Mouse (Mus musculus) CD4-positive, CD25-positive, alpha-beta regulatory T cell, adult 4 months (primary cell): ENCODE results near the gene Zfand2b. TPM values are rescaled to one million over a fixed set of nuclear protein-coding genes. Genes with fewer than 3 reads are reported as not detected.

Source experiments
- ATAC-seq: one replicate; pipeline ENCODE4 v1.8.0; 2017
- polyA plus RNA-seq, 2 experiments: library from polyadenylated mRNA; unstranded; fragments of 100-300 nt; shearing (Covaris generic); gene quantifications; one replicate each; pipeline ENCODE4 v1.2.1; 2017

Zfand2b gene
- polyA plus RNA-seq, 2 experiments from 2014 or later = 54.7 to 71.9 TPM

DNA sequence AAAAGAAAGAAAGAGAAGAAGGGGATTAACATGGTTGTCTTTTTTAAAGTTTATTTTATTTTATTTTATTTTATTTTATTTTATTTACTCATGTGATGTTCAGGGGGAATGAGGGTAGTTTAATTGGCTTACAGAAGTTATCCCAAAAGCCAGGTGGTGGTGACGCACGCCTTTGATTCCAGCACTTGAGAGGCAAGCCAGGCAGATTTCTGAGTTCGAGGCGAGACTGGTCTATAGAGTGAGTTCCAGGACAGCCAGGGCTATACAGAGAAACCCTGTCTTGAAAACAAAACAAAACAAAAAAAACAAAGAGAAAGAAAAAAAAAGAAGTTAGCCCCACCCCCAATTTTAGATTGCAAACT lies 8.2 kb upstream of the Zfand2b start:
- no peak for ATAC-seq

DNA sequence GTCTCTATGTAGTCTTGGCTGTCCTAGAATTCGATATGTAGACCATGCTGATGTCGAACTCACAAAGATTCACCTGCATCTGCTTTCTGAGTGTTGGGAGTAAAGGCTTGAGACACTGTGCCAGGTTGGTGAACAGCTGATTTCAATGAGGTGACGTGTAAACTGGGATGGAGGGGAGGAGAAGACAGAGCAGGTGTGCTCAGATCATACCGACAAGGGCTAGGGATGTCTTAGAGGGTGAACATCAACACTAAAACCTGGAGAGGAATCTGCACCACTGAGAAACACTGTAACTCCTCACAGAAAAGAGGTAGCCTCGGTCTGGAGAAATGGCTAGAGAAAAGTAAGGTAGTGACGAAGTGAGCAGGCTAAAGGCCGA lies 364 bp upstream of the Zfand2b start:
- no peak for ATAC-seq

DNA sequence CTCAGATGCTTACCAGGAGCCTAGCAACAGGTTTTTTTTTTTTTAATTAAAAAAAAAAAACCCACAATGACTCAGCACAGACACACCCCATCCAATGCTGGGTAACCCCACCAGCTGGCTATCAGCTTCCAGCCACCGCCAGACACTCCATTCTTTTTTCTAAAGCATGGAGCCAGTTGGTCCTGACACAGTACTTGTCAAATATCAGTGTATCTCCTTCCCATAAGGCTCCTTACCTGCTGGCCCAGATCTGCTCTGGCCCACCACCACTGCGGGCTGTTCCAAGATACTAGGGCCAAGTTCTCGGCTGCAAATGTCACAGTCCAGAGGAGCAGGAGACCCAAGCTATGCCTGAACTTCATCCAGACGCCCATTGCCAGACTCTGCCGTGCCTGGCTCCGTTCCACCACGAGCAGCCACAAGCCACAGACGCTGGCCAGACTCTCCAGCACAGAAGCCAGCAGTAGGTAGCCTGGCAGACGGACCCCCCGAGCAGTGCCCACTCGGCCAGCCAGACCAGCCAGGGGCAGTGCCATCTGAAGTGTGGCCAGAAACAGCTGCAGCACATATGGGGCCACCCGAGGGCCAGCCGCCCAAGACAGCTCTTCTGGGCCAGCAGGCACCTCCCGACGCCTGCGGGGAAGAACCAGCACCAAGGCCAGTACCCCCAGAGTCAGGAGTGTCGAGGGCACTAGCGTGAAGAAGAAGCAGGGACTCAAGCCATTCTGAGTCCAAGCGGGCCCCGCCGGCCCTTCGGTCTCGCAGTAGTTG lies 11.1 kb downstream of the Zfand2b start:
- peak; percentile 40 for ATAC-seq

DNA sequence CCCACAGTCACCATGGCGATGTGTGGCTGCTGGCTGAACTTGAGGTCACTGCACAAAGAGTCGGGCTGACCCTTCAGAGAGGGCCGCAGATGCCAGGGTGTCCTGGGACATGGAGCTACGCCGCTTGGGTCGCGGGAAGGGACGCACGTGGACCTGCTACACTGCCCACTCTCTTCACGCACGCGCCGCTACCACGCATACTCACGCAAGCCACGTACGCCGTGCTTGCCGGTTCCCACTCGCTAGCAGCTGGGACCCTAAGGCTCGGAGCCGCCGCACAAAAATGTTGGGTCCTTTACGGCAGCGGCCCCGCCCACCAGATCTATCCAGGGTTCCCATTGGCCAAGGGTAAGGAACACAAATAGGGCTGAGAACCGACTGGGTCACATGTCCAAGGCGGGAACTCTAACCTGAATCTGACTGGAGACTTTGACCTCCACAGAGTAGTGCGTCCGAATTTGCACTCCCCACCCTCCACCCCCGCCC lies 11.7 kb downstream of the Zfand2b start, which contains the start of gene Abcb6:
Gene Abcb6, minus strand, starts transcription at position 288 of the 486 bp plus-strand sequence.
- peak; percentile 91 for ATAC-seq

DNA sequence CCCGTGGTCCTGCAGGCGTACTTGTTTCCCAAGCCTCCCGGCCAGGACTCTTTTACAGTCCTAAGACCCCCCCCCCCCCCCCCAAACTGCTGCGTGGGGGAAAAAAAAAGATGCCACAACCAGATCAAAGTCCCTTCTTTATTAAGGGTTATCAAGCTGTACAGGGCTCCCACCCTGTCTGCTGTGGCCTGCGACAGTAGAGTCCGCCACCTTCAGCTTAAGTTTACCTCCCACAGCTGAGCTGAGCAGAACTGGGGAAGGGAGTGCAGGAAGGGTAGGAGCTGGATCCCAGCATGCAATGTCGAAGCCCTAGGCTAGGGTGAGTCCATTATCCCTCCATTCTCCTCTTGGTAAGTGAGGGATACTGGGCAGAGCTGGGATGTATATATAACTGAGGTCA lies 12.3 kb downstream of the Zfand2b start:
- ATAC-seq = no peak

DNA sequence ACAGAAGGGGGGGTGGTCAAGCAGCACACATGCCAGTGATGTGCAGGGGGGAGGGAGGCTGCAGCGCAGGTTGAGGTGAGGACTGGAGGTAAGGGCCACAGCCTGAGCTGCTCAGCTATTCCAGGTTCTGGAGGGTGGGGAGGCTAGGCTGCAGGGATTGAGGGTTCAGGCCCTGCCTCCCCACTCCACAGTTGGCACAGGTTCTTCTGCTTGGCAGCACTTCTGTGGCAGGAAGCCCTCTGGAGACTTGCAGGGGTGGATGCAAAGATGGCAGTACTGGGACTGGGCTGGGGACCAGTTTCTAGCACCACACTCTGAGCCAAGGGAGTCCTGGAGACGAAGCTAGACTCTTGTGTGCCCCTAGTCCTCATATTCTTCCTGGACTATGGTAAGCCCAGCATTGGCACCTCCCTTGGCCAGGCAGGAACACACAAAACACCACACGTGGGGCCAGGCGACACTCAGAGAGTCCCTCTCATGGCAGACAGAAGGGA lies 13.0 kb downstream of the Zfand2b start:
- ATAC-seq = no peak

DNA sequence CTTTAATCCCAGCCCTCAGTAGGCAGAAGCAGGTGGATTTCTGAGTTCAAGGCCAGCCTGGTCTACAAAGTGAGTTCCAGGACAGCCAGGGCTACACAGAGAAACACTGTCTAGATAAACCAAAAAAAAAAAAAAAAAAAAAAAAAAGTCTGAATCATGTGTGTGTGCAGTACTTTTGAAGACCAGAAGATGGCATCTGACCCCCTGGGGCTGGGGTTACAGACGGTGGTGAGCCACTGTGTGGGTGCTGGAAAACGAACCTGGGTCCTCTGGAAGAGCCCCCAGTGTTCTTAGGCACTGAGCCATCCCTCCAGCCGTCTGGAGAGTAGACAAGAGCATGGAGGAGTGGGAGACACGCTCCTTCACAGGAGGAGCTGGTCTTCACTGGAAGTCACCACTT lies 13.7 kb downstream of the Zfand2b start:
- ATAC-seq = no peak

DNA sequence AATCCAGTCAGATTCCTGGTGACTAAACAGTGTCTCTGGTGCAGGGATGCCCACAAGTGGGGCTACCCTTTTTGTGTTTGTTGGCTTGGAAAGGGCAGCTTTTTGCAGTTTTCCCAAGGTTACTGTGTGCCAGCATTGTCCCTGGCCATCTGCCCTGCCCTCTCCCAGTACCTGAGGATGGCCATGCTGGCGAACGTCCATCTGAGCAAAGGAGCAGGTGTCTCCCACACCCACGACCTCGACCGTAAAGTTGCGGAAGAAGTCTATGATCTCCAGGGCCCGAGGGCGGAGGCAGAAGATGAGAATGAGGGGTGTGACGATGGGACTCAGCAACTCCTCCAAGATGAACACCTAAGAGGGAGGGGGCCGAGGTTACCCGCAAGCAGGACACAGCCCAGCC lies 17.0 kb downstream of the Zfand2b start:
- no peak for ATAC-seq

DNA sequence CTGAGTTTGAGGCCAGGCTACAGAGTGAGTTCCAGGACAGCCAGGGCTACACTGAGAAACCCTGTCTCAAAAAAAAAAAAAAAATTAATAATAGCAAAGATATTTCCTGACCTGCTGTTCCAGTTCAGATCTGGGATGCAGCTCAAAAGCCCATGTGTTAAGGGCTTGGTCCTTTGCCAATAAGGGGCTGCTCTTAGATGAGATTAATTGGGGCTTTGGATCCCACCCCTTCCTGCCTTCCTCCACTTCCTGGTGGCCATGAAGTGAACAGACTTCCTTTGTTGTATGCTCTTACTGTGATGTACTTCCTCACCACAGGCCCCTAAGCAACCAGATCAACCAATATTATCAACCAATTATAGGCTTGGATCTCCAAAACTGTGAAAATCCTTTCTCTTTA lies 18.7 kb downstream of the Zfand2b start:
- ATAC-seq = no peak

DNA sequence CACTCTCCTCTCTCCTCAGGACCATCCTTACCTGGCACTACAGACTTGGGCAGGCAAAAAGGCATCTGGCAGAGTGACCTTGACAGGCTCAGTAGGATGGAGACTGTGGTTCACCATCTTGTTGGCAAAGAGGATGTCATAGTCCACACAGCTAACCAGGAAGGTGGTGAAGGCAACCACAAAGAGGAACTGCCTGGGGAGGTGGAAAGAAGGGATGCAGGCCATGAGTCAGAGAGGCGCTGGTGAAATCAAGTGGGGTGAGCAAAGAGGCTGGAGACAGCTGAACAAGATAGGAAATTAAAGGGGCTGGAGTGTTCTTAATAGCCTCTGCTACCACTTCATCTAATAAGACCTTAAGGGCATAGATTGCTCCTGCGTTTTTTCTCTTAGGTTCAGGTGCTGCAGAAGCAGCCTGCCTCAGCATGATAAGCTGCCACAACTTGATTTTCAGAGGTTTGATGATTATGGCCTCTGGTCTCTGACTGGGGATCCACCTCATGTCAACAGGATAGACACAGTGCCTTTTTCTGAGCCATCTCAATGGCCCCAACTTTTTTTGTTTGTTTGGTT lies 19.6 kb downstream of the Zfand2b start:
- no peak for ATAC-seq

DNA sequence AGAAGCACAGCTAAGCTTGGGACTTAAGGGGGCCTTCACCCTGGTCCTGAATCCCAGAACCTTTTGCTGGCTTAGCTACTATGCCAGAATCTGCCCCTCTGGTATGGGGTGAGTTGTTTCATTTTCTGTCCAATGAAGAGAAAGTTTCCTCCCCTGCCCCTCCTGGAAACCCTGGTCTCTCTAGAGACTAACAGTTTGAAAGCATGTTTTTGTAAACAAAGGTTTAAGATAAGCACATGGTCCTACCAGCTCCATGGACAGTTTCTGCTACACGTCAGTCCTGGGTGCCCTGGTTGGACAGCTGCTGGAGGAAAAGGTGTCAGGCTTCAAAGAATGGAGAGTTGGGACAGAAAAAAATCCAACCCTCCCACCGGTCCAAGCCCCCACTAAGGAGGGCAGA lies 22.1 kb downstream of the Zfand2b start:
- no peak for ATAC-seq

DNA sequence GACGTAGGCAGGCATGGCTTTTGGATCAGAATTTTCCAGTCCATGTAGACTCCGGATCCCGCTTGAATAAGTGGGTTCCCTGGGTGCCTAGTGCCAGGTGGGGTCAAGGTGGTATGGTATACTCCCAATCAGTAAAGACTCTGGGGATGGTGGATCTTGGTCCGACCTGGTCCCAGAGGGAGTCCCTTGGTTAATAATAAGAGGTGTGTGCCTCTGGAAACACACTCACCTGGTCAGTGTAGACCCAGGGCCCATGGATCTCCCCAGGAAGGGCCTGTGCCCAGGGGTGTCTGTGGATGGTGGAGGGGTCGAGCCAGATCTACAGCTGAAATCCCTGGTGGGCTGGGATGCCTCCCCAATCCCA lies 22.8 kb downstream of the Zfand2b start:
- no peak for ATAC-seq

DNA sequence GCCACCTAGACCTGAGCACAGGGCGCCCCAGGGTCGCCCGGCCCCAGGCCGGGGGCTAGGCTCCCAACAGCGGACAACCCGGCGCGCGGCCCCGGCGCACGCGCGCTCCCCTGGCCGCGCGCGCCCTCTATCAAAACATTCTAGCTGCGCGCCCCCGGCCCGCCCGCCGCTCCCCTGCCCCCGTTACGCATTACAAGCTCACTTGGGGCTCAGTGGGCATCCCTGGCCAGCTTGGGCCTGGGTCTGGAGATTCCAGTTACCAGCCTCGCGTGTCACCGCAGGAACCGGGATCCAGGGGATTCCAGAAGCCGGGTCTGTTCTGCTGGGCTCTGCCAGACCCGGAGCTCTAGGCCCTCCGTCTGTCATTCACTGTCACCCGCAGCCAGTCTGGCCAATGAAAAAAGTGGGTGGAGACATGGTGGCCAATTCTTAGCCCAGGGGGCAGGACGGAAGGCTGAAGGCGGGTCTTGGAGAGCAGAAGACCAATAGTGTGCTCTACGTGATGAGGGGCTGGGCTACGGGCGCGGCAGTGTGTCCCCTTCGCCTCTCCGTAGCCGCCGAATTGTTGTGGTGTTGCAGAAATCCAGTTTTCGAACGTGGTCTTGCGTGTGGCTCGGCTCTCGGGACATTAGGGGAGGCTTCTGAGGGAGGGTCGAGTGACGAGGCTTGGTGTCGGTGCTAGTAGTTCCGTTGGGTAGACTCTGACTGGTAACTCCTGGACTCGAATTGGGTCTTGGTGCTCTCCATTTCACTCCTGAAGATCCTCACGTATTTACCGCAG lies 23.4 kb downstream of the Zfand2b start, which contains the start of the genes Ankzf1 and Atg9a:
Gene Ankzf1, plus strand, starts transcription at position 530 of the 781 bp plus-strand sequence.
Gene Atg9a, minus strand, starts transcription at position 575 of the 781 bp plus-strand sequence.
- ATAC-seq = peak; percentile 100

DNA sequence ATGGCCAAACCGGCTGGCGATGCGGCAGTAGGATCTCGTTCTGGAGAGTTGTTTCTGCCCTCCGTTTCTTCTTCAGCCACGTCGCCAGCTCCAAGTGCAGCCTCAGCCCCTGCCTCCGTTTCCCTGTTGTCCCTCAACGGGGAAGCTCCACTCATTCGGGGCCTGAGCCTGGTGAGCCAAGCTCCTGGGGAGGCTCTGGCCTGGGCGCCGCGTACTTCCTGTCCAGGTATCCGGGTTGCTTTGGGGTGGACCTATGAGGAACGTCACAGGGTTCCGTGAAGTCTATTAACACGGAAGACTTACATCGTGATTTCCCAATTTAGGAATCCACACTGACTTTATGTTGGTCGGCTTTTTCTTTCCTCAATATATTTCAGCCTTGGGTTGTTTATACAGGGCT lies 24.0 kb downstream of the Zfand2b start:
- peak; percentile 7 for ATAC-seq

DNA sequence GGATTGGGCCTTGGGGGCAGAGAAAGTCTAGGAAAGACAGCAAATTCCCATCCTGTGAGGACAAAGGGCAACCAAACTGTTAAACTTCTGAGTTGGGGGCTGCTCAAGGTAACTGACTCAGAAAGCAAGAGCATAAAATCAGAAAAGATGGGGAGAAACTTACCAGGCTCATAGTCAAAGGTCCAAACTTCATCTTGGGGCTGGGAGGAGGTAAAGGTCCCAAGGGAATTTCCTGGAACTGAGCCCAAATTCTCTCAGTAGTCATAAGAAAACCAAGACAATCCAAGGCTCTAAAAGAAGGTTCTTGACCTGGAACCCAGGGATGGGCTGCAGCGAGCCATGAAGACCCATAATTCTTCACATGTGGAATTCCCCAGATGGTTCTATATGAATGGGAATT lies 32.8 kb downstream of the Zfand2b start:
- no peak for ATAC-seq

DNA sequence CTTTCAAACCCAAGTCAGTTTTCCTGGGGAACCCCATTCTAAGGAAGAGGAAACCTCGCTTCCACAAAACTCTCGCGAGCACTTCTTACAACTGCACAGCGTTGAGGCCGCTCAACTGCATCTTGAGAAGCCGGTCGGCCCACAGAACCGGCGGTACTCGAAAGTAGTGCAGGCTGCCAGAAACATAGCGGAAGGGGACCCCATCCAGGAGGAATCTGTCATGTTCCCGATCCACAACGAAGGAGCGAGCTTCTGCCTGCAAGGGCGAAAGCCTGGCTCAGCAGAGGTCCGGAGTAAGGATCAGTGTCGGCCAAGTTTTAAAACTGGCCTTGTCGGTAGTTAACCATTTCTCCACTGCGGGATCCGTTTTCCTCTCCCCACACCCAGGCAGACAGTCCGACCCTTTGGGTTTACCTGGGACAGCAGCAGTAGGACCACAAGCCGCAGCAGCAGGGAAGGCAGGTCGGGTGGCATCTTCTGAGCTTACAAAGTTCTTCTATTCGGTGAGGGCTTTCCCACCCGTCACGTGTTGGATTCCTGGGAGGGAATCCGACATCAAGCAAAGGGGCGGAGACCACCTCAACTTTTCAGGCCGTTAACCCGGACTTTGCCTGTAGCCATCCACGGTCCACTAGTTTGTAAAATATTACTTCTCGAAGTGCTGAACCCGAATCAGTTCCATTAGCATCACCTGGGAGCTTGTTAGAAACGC lies 40.7 kb downstream of the Zfand2b start:
- no peak for ATAC-seq

DNA sequence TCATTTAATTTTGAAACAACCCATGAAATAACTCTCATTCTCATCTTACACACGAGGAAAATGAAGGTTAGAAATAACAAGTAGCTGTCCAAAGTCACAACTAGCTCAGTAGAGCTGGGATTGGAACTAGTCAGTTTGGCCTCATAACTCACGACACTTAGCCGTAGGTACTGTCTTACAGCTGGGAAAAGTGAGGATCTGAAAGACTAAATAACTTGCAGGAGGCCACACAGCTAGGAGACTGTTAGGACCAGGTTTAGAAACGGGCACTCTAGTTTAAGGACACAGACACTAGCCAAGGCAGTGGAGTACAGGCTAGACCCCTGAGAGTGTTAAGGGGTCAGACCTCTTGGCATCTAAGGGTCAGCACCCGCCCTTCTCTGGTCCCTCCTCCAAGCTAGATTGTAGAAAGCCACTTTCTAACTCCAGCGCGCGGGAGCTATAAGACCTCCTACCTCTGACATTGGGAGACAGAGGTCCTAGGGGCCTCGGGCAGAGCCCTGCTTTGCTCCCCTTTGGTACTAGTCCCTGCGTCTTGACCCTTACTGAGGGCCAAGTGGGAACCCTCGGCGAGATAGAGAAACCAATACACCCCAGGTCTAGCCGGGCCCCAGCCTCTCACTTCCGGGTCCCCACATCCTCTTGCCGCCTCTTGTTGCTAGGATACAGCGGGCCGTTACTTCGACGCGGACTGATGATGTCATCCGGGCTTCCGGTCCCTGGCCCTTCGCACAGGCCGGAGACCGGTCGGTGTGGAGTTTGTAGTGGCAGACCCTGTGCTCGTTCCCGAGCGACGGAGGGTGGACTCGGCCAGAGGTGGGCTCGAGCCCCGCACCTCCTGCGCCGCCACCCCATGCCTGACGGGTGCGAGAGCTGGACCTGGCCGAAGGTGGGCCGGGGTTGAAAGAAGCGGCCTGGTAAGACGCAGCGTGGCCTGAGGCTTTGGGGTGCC lies 42.0 kb downstream of the Zfand2b start, which contains the start of the genes Glb1l and Stk16:
Gene Glb1l, minus strand, starts transcription at position 678 of the 952 bp plus-strand sequence.
Gene Stk16, plus strand, starts transcription at position 703 of the 952 bp plus-strand sequence.
- peak; percentile 93 for ATAC-seq

DNA sequence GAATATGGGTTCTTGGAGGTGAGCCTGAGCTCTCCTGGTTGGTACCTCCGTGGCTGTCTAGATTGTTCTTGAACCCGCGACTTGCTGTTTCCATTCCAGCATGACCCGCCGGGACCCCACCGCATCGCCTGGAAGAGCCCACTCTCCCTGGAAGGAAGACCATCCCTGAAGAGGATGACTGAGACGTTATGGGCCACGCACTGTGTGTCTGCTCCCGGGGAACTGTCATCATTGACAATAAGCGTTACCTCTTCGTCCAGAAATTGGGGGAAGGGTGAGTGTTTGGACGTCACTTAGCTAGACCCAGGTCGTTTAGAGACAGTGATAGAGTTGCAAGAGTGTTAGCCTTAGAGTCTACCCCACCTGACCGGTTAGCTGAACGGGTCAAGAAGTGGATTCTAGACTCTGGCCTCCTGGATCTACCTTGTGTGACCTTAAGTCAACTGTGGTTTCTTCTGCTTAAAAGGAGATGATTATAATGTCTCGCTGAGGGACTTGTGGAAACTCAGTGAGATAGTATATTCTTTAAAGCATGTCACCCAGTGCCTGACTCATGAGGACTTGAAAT lies 42.8 kb downstream of the Zfand2b start:
- ATAC-seq = peak; percentile 23

DNA sequence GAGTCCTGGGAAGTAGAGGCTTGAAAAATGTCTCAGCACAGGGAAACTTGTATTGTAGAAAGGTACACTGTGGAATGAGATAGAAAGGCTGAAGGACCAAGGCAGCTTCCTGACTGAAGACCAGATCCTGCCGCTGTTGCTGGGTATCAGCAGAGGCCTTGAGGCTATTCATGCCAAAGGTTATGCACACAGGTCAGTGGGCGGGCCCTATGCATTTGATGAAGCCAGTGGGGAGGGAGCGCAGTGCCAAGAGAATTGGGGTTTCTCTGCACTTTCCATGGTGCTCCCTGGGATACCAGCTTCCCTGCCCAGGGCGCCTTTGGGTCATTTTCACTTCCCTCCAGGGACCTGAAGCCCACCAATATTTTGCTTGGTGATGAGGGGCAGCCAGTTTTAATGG lies 44.1 kb downstream of the Zfand2b start:
- ATAC-seq = no peak

DNA sequence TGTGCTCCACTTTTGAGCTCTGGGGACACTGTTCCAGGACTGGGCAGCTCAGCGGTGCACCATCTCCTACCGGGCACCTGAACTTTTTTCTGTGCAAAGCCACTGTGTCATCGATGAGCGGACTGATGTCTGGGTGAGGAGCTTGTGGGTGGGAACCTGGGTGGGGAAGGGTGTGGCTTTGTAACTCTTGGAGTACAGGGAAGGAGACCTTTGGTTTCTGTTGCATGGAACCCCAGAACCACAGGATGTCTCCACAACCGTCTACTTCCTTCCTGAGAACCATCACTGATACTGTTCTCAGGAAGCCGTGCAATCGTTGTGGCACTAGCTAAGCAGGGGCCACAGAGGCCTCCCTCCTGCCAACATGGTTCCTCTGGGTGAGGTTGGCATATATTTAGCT lies 44.6 kb downstream of the Zfand2b start:
- no peak for ATAC-seq

DNA sequence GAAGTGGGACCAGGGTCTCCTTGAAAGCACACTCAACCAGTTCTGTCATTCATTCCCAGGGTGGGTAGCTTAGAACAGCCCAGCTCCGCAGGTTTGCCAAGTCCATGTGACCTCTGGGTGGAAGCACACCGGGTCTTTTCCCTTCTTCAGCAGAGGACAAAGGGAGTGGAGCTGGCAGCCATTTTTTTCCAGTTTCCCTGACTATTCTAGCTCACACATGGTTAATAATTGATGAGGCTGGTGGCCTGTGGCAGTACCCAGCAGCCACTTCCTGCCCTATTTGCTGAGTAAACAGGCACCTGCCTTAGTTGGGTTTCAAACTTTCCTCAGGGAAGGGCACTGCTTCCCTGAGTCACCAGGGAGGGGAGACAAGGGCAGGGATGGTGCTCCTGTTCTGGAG lies 46.0 kb downstream of the Zfand2b start:
- ATAC-seq = no peak
